Mouse (Mus musculus) stomach, postnatal 0 days (tissue): ENCODE results near the gene Rufy4.

Source experiments
- CTCF ChIP-seq: IDR thresholded peaks from 2 replicates; pipeline ENCODE4 v1.5.1; 2016; ENCODE audit warnings: antibody characterized with exemption, low read depth, mild to moderate bottlenecking, moderate library complexity
- EP300 ChIP-seq: optimal IDR thresholded peaks from 2 replicates; pipeline ENCODE3; 2016; ENCODE audit warnings: antibody characterized with exemption

GRCm38 (mm10) chr1:74167136-74167535, 41.8 kb downstream of the Rufy4 start:
- no peak for TF ChIP-seq CTCF
- no peak for TF ChIP-seq EP300
